Mouse (Mus musculus): ENCODE results near the gene Irf1.
A peak's percentile ranks its signal among the peaks of the same experiment; 100 is the strongest.

Irf1 gene

GRCm38 (mm10) chr11:53761284-53761683 is 8.5 kb upstream of the Irf1 start:
- no peak for DNase-seq (ENCODE audit: low spot score)

GRCm38 (mm10) chr11:53761822-53762221 is 8.0 kb upstream of the Irf1 start:
- DNase-seq (ENCODE audit: low spot score) = peak; percentile 76

- no peak for DNase-seq (ENCODE audit: low spot score)
Measured at GRCm38 (mm10) chr11:53762426-53762825, 7.4 kb upstream of the Irf1 start.

GRCm38 (mm10) chr11:53762827-53763495 is 6.9 kb upstream of the Irf1 start:
- peak; percentile 86 for DNase-seq (ENCODE audit: low spot score)

GRCm38 (mm10) chr11:53763496-53764140 is 6.2 kb upstream of the Irf1 start:
- DNase-seq (ENCODE audit: low spot score) = peak; percentile 83

- DNase-seq (ENCODE audit: low spot score) = no peak
Measured at GRCm38 (mm10) chr11:53764581-53764980, 5.2 kb upstream of the Irf1 start.

GRCm38 (mm10) chr11:53768422-53769184 is 1.2 kb upstream of the Irf1 start:
- no peak for DNase-seq (ENCODE audit: low spot score)

GRCm38 (mm10) chr11:53769185-53769576 is 633 bp upstream of the Irf1 start:
- no peak for DNase-seq (ENCODE audit: low spot score)

GRCm38 (mm10) chr11:53770125-53770791 is 444 bp downstream of the Irf1 start:
- peak; percentile 68 for DNase-seq (ENCODE audit: low spot score)

- DNase-seq (ENCODE audit: low spot score) = no peak
Measured at GRCm38 (mm10) chr11:53771001-53771744, 1.4 kb downstream of the Irf1 start.

- no peak for DNase-seq (ENCODE audit: low spot score)
Measured at GRCm38 (mm10) chr11:53772536-53772935, 2.7 kb downstream of the Irf1 start.

GRCm38 (mm10) chr11:53773087-53773486 is 3.3 kb downstream of the Irf1 start, which contains the start of gene Gm17334:
Gene Gm17334 (minus strand): TSS chr11:53773187.
- no peak for DNase-seq (ENCODE audit: low spot score)

- no peak for DNase-seq (ENCODE audit: low spot score)
Measured at GRCm38 (mm10) chr11:53773641-53774360, 4.0 kb downstream of the Irf1 start.

- DNase-seq (ENCODE audit: low spot score) = no peak
Measured at GRCm38 (mm10) chr11:53774659-53775255, 4.9 kb downstream of the Irf1 start.

- DNase-seq (ENCODE audit: low spot score) = no peak
Measured at GRCm38 (mm10) chr11:53777736-53778135, 7.9 kb downstream of the Irf1 start.

GRCm38 (mm10) chr11:53778455-53778854 is 8.6 kb downstream of the Irf1 start:
- no peak for DNase-seq (ENCODE audit: low spot score)

- no peak for DNase-seq (ENCODE audit: low spot score)
Measured at GRCm38 (mm10) chr11:53779808-53780207, 10.0 kb downstream of the Irf1 start.

GRCm38 (mm10) chr11:53780262-53780661 is 10.4 kb downstream of the Irf1 start:
- DNase-seq (ENCODE audit: low spot score) = no peak

- no peak for DNase-seq (ENCODE audit: low spot score)
Measured at GRCm38 (mm10) chr11:53781201-53781775, 11.5 kb downstream of the Irf1 start.

- DNase-seq (ENCODE audit: low spot score) = no peak
Measured at GRCm38 (mm10) chr11:53781964-53782363, 12.2 kb downstream of the Irf1 start.
